14 mouse cellular contexts compared by ENCODE assay signal in the genomic region with DNA sequence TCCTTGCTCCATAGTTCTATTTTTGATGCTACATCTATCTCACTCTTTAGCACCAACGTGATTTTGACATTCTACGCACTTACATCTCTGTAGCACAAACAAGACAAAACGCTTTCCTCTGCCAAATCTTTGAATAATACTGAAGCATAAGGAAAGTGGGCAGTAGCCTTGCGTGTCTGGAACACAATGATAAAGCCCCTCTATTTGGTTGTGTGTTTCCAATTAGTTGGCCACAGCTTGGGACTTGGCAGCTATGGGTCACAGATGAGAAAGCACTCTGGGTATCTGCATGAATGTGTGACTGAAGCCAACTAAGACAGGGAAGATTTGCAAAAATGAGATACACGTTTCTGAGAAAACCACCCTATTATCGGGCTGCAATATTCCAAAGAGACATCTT. TPM values are rescaled to one million over a fixed set of nuclear protein-coding genes. Genes with fewer than 3 reads are reported as not detected.
DNase-seq lines count a peak whose midpoint lies in the region.
"Had no signal": no experiment of that assay in that cellular context is flagged by ENCODE, and none has a peak within 500 bp of the region (broad histone marks: within the 10 kb centered on the region; RNA-seq: fewer than 3 reads in every experiment).

No protein-coding gene starts in this region.

- peak; percentile 73 to 82 for DNase-seq in cerebellum, postnatal 14 days
- DNase-seq in cerebellum, adult 9-10 months, result no peak
- DNase-seq in layer of hippocampus, adult 18-20 months (ENCODE audit: low spot score in 2 of 2), result peak; percentile 43 to 75
- no peak for DNase-seq in layer of hippocampus, postnatal 10 days (ENCODE audit: low spot score in 2 of 2)
- DNase-seq in brain, adult 2 months (ENCODE audit: low read depth, low spot score), result peak; percentile 70
- DNase-seq in layer of hippocampus, adult 9-11 months, result peak; percentile 61
- DNase-seq in right cerebral cortex, postnatal 14 days, result no peak
- DNase-seq: adrenal gland, postnatal 14 days; cerebellum, postnatal 36 days; gastrocnemius, postnatal 10 days; heart, adult 18-20 months; heart, postnatal 10 days; heart, postnatal 4 days had no signal

RNA-seq across cellular contexts. Expression of a gene that starts 20.6 kb away (rescaled TPM):
- total RNA-seq in layer of hippocampus, adult 18-20 months (2021), result 1 to 10 TPM; 9.7 to 9.8 TPM
- total RNA-seq in layer of hippocampus, postnatal 10 days (2021), result 10 to 100 TPM in 1 of 2 experiments, 1 to 10 TPM in 1; 8.8 to 10.1 TPM
- total RNA-seq: CH12.LX had no signal

RNA-seq across cellular contexts. Expression of a gene that starts 33.9 kb away (rescaled TPM):
- total RNA-seq in layer of hippocampus, adult 18-20 months (2021), result 1 to 10 TPM in 1 of 2 experiments, under 1 TPM in 1; 0.74 to 2.0 TPM
- 1 to 10 TPM; 6.8 to 7.4 TPM for total RNA-seq in layer of hippocampus, postnatal 10 days (2021)
- total RNA-seq: CH12.LX had no signal

Comparison
In these comparisons a context has a peak if more than half of its experiments do, and no peak if none do; other contexts are left out.
1. DNase-seq: peak in cerebellum, postnatal 14 days (2 of 2), layer of hippocampus, adult 18-20 months (2 of 2), brain, adult 2 months (single experiment) and layer of hippocampus, adult 9-11 months (single experiment); none in cerebellum, adult 9-10 months (single experiment), layer of hippocampus, postnatal 10 days (0 of 2) and right cerebral cortex, postnatal 14 days (single experiment).